Mouse (Mus musculus): ENCODE measurements around the gene Casp1.

Gene Casp1

GRCm38 (mm10) chr9:5298329-5299131 lies at the start of gene Casp1:
Gene Casp1, plus strand, starts transcription at chr9:5298517.
- DNase-seq (ENCODE audit: low spot score): no peak

- DNase-seq (ENCODE audit: low spot score): no peak
These were observed 34.3 kb upstream of the Casp1 start for GRCm38 (mm10) chr9:5263951-5264475.

DNA sequence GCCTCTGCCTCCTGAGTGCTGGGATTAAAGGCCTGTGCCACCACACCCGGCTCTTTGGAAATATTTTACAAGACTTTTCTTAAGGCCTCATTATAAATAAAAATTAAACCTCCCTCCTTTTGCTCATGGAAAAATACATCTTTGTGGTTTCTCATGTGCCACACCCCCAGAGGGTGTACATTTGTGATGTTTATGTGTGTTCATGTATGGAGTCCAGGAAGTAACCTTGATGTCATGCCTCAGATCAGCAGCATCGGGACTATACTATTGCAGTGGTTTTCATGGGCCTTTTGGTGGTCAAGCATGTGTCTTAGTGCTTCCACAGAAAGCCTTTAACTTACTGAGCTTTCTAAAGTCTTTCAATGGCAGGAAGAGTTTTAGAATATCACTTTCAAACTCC lies 28.0 kb upstream of the Casp1 start:
- no peak for DNase-seq (ENCODE audit: low spot score)

- no peak for DNase-seq (ENCODE audit: low spot score)
These were observed 27.4 kb upstream of the Casp1 start for GRCm38 (mm10) chr9:5270884-5271283.

DNA sequence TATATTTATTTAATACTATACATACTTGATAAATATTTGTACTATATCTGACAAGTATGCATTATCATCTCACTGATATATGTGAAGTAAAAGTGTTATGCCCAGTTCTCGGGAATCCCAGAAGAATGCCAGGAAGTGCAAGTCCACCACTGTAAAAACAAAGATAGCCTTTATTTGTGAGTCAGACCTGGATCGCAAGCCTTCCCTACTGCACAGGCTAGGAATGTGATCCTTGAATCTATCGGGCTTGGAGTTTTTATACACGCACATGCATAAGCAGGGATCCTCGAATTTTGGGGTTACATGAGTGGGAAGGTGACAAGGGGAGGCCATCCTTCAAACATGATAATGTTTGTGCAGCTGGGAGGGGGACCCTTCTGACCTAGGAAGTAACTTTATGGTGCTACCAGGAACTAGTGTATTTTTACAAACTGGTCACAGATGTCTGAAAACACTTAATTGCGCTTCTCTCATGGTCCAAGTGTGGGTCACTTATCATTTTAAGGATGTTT lies 26.9 kb upstream of the Casp1 start:
- no peak for DNase-seq (ENCODE audit: low spot score)

DNA sequence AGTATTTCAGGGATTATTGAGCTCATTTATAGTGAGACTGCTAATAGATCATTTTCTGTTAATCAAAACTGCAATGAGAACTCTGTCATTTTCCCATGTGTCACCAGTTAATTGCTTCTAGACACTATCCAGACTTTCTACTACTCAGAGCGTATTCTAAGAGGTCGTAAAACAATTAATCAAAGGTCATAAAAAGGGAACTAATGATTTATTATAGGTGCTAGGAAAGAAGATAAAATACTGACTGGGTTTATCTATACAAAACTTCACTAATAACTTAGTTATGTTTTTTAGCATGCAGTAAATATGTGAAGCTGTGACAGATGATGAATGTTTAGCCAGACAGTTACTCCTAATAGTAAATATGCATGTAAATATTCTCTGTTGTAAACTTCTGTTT lies 12.2 kb upstream of the Casp1 start:
- DNase-seq (ENCODE audit: low spot score): no peak

DNA sequence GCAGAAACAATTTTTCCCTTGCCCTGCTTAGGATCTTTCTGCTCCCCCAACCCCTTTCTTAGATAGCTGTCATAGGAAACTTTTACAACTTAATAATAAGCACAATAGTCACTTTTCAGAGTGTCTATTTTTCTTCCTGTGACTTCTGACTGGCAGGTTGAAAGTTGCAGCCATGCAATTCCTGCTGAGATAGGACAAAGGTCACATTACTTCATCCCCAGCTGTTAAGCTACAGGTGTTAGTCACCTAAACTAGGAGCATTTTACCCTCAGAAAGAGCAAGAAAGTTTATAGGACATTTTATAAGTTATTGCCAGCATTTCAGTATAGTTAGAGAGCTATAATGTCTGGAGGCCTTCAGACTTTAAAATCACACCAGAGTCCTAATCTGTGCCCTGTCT lies 11.7 kb upstream of the Casp1 start:
- no peak for DNase-seq (ENCODE audit: low spot score)

DNA sequence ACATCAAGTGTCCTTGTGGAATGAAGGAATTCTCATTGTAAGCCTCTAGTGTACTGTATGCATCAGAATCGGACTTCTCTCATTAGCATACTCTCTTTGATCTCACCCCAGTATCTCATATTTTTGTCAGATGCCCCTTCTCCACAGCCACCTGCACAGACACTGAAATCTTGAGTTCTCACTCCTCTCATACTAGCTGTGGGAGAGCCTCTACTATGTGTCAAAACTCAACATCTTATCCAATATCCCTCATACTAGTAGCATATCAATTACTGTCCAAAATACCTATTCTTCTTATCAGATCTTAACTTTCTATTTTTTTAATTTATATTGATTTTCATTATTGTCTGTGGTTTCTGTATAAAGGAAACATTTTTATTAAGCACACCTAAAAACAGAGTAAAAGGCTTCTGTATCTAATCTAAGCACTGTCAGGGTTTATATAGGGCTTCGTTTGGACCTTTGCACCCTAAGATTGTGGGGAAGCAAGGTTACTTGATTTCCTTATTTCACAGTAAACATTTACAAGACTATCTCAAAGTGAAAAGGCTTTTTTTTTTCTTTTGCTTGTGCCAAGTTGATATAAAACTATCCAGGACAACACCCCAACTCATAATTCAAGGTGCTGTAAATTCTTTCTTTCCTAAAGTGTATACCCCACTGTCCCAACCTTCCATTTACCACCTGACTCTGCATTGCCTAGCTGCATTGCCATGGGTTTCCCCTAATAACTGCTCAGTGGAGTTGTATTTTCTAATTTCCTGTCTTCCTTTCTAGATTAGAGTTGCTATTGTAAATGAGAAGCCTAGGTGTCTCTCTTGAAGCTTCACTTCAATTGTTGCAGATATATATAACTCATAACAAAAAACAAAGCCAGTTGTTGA lies 1.7 kb upstream of the Casp1 start:
- no peak for DNase-seq (ENCODE audit: low spot score)

DNA sequence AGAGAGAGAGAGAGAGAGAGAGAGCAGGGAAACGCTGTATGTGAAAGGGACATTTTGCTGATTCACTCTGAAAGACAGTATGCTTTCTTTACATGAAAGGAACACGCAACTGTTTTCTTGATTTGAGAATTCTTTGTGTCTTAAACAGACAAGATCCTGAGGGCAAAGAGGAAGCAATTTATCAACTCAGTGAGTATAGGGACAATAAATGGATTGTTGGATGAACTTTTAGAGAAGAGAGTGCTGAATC lies 740 bp downstream of the Casp1 start:
- DNase-seq (ENCODE audit: low spot score): no peak

DNA sequence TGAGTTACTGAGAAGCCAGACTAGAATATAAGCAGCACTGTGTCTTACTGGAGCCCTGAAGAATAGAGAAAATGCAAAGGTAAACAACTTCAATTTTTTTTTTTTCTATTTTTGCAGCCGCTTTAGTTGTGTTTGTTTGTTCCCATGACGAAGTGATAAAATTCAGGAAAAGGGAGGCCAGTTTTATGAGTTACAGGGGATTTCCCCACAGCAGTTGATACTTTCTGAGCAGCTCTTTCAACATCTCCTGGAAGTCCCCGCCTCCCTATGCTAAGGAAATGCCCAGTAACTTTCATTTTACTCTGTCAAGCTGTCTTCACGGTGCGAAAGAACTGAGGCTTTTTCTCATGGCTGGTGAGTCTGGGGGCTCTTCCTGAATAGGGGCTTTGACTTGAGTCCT lies 10.2 kb downstream of the Casp1 start, which contains the start of gene Casp4:
Casp4 (plus strand) TSS at position 268 of the 400 bp plus-strand sequence.
- no peak for DNase-seq (ENCODE audit: low spot score)

DNA sequence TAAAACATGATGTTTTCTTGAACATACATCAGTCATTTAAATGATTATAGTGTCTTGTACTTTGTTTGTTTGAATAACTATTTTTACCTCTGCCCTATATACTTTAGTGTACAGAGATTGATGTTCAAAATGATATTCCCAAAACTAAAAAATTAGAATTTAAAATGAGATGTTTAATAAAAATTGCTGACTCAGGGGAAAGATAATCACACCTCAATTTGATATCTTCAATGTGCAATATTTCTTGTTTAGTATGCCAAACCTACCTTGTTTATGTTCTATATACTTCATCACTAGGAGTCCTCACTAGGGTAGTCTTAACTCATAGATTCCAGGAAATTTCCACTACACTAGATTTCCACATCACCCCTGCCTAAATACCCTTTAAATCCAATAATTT lies 11.8 kb downstream of the Casp1 start:
- no peak for DNase-seq (ENCODE audit: low spot score)

DNA sequence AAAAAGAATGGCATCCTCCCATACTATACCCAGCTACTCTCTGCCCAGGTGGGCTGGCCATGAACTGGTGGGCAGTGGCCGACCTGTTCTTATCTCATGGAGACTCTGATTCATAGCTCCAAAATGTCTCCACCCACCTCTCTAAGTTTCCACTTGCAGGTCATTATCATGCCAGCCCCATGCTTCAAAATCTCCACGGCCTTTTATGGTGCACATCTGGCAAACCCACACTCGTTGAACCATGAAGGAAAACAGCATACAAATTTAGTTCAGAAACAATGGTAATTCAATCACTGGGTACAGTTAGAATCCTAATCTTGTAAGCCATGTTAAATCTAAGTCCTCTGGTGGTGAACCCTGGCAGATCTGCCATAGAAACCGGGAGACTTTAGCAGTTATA lies 13.1 kb downstream of the Casp1 start:
- DNase-seq (ENCODE audit: low spot score): no peak

DNA sequence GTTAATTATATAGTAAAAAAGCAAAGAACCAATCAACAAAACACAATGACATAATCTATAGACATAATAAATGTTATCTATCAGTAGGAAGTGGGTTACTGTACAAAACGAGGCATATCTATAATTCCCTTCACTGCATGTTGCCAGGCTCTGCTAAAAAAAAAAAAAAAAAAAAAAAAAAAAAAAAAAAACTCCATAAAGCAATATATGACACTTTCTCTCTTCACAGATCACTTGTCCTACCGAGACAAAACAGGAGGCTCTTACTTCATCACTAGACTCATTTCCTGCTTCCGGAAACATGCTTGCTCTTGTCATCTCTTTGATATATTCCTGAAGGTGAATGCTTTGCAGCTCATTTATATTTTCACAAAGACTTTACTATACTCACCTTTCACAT lies 29.9 kb downstream of the Casp1 start:
- DNase-seq (ENCODE audit: low spot score): no peak

DNA sequence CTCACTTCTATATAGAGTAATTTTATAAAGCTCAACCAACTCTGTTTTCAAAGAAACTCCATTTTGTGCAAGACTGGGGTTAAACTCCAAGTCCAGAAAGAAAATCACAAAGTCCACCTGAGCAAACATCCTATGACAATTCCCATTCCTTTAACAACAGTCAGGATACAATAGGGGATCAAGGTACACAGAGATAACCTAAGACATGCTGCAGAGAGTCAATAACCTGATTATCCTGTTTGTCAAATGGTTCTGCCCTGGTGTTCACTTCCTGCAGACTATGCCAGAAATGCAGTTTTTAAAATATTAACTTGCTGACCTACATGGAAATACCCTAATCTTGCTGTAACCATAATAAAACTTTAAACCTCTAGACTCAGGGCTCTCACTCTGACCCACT lies 34.1 kb downstream of the Casp1 start:
- no peak for DNase-seq (ENCODE audit: low spot score)

DNA sequence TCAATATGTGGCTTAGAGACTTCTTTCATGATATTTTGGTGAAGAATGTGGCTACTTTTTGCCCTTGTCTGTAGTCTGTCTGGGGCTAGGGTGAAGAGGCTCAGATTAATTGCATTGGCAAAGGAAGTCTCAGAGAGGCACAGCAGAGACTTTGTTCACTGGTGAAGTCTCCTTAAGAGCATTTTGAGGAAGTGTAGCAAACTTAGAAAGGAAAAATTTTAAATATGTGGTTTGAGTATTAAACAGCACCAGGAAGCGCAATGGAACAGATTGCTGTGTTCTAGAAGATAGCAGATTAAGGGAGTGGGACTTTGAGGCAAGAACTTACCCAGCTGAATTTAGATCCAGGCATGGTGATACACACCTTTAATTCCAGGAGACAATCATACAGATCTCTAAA lies 35.1 kb downstream of the Casp1 start:
- DNase-seq (ENCODE audit: low spot score): no peak

DNA sequence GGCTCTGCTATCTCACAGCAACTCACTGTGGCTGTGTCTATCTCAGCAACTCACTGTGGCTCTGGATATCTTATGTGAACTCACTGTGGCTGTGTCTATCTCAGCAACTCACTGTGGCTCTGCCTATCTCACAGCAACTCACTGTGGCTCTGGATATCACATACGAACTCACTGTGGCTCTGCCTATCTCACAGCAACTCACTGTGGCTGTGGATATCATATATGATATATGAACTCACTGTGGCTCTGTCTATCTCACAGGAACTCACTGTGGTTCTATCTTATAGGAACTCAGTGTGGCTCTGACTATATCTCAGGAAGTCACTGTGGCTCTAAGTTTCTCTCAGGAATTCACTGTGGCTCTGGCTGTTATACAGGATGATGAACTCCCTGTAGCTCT lies 44.8 kb downstream of the Casp1 start:
- DNase-seq (ENCODE audit: low spot score): no peak

- no peak for DNase-seq (ENCODE audit: low spot score)
These were observed 45.8 kb downstream of the Casp1 start for GRCm38 (mm10) chr9:5344090-5344489.

DNA sequence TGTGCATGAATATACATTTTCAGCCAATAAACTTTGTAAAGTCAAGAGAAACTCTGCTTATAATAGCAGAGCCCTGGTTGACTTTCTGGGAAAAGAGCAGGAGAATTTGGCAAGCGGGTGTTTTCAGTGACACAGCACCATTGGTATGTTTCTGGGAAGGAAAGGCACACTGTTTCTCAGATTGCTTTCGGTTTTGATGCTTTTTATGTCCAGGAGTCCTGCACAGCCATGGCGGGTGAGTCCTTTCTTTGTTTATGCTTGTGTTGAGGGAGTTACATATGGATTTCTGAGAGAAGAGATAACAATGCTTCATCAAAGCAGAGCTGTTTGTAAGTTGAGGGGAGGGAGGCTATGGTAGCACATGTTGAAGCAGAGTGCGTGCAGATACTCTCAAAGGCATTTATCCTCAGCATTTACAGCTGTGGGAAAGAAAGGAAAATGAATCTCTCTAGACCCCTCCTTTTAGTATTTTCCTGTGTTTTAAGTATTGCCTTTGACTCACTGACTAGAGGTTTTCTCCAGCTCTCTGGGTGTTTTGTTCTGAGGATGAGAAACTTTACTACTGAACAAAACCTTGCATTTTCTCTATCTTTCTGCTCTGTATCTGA lies 47.1 kb downstream of the Casp1 start, which contains the start of gene Casp12:
Casp12 (plus strand) TSS at position 140 of the 608 bp plus-strand sequence.
- DNase-seq (ENCODE audit: low spot score): no peak

DNA sequence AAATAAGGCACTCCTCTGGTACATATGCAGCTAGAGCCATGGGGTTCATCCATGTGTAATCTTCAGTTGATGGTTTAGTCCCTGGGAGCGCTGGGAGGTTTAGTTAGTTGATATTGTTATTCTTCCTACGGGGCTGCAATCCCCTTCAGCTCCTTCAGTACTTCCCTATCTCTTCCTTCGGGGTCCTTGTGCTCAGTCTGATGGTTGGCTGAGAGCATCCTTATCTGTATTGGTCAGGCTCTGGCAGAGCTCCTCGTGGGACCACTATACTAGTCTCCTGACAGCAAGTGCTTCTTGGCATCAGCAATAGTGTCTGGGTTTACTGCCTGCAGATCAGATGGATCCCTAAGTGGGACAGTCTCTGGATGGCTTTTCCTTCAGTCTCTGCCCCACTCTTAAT lies 49.1 kb downstream of the Casp1 start:
- DNase-seq (ENCODE audit: low spot score): no peak

DNA sequence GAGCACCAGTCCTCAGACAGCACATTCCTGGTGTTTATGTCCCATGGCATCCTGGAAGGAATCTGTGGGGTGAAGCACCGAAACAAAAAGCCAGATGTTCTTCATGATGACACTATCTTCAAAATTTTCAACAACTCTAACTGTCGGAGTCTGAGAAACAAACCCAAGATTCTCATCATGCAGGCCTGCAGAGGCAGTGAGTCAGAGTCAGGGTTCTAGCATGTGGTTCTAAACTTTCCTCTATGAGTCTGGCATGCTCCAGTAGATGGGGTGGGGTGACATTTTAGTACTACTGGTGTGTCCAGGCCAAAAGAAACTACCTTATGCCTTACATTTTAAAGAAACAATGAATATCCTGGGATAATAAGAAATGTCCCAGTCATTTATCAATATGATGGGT lies 55.4 kb downstream of the Casp1 start:
- no peak for DNase-seq (ENCODE audit: low spot score)

DNA sequence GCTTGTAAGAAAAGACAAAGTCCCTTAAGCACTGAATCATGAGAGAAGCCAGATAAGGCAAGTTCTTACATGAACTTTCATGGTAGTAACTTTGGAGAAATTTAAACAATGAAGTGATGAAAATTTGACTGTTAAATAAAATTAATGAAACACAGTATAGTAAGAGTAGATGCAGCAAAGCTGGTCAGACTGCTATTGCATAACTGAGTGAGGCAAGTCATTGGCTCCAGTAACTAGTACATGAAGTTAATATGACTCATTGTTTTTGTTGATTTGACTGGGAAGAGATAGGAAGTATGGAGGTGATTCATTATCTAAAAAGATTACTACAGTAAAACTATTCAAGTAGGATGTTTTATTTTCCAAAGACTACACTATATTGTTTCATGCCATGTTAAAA lies 58.5 kb downstream of the Casp1 start:
- DNase-seq (ENCODE audit: low spot score): no peak

Data from layer of hippocampus, adult 11-12 months (tissue).